Mouse (Mus musculus) liver, adult 2 months (tissue): ENCODE measurements around the gene Aasdhppt.

Experiments used
- CTCF ChIP-seq: fragments of 200-500 bp; IDR thresholded peaks from 2 replicates; pipeline ENCODE4 v1.5.1; 2011; ENCODE audit warnings: low read depth, low read length, control low read depth
- POLR2A ChIP-seq: fragments of 200-500 bp; IDR thresholded peaks from 2 replicates; pipeline ENCODE4 v1.6.1; 2011; ENCODE audit warnings: low read length, control low read depth; ENCODE audit not compliant: insufficient read depth; ENCODE audit errors: extremely low read depth

DNA sequence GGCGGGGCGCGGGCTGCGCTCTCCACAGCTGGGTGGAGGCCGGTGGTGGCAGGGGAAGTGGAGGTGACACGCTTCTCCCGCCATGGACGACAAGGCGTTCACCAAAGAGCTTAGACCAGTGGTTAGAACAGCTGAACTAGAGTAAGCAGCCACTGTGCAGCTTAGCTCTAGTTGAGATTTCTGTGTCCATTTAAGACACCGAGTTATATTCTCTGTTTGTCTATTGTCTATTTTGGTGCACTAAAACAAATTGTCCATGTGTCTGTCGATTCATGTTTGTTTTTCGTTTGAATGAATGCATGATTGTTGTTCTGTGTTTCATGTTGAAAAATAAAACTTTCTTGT is 48.6 kb downstream of the Aasdhppt start:
- no peak for TF ChIP-seq POLR2A
- TF ChIP-seq CTCF: no peak
